Mouse (Mus musculus) spleen, postnatal 36 days (tissue): ENCODE results near the gene 4930402H24Rik.

Source experiments
- DNase-seq, 2 experiments: peaks; one replicate each; pipeline ENCODE4 v3.0.0; 2022; ENCODE audit warnings: low spot score in 2 of 2, mixed read lengths in 1 of 2

4930402H24Rik gene

GRCm38 (mm10) chr2:130905751-130906583, at the start of gene 4930402H24Rik, which contains the start of gene Atrn:
Gene 4930402H24Rik (minus strand): TSS chr2:130906406.
Gene Atrn (plus strand): TSS chr2:130906495.
- DNase-seq, result peak; percentile 92 to 93

- peak; percentile 49 to 62 for DNase-seq
These were observed 44.3 kb upstream of the 4930402H24Rik start for GRCm38 (mm10) chr2:130950548-130950947.

GRCm38 (mm10) chr2:130949781-130950180, 43.6 kb upstream of the 4930402H24Rik start:
- DNase-seq, result no peak

- no peak for DNase-seq
These were observed 26.7 kb upstream of the 4930402H24Rik start for GRCm38 (mm10) chr2:130932865-130933264.

GRCm38 (mm10) chr2:130929994-130930393, 23.8 kb upstream of the 4930402H24Rik start:
- no peak for DNase-seq

- DNase-seq, result no peak
These were observed 22.3 kb upstream of the 4930402H24Rik start for GRCm38 (mm10) chr2:130928530-130928929.

GRCm38 (mm10) chr2:130928031-130928430, 21.8 kb upstream of the 4930402H24Rik start:
- DNase-seq, result no peak

GRCm38 (mm10) chr2:130924950-130925349, 18.7 kb upstream of the 4930402H24Rik start:
- no peak for DNase-seq

- no peak for DNase-seq
These were observed 12.9 kb upstream of the 4930402H24Rik start for GRCm38 (mm10) chr2:130919062-130919593.

GRCm38 (mm10) chr2:130917686-130918085, 11.5 kb upstream of the 4930402H24Rik start:
- DNase-seq, result no peak

- DNase-seq, result no peak
These were observed 10.4 kb upstream of the 4930402H24Rik start for GRCm38 (mm10) chr2:130916521-130917147.

- DNase-seq, result no peak
These were observed 8.7 kb upstream of the 4930402H24Rik start for GRCm38 (mm10) chr2:130914873-130915272.

GRCm38 (mm10) chr2:130911691-130912090, 5.5 kb upstream of the 4930402H24Rik start:
- no peak for DNase-seq

- DNase-seq, result no peak
These were observed 544 bp upstream of the 4930402H24Rik start for GRCm38 (mm10) chr2:130906584-130907315.

- DNase-seq, result no peak
These were observed 7.4 kb downstream of the 4930402H24Rik start for GRCm38 (mm10) chr2:130898783-130899182.

GRCm38 (mm10) chr2:130897856-130898255, 8.3 kb downstream of the 4930402H24Rik start:
- no peak for DNase-seq

GRCm38 (mm10) chr2:130896944-130897343, 9.3 kb downstream of the 4930402H24Rik start:
- no peak for DNase-seq

GRCm38 (mm10) chr2:130887456-130887855, 18.8 kb downstream of the 4930402H24Rik start:
- DNase-seq, result no peak

GRCm38 (mm10) chr2:130886983-130887382, 19.2 kb downstream of the 4930402H24Rik start:
- DNase-seq, result no peak

- DNase-seq, result no peak
These were observed 28.8 kb downstream of the 4930402H24Rik start for GRCm38 (mm10) chr2:130877376-130877775.

- DNase-seq, result no peak
These were observed 35.3 kb downstream of the 4930402H24Rik start for GRCm38 (mm10) chr2:130870916-130871315.

GRCm38 (mm10) chr2:130862091-130862490, 44.1 kb downstream of the 4930402H24Rik start:
- no peak for DNase-seq
